Mouse (Mus musculus): ENCODE results near the gene Ugt2b34.

- TF ChIP-seq CTCF (IDR thresholded peaks at IDR 0.05; ENCODE audit: low read depth) (peak; percentile 70), EP300 (IDR thresholded peaks at IDR 0.05; ENCODE audit: low read depth) (no peak)
Measured at GRCm38 (mm10) chr5:86850104-86850503, 56.6 kb downstream of the Ugt2b34 start.

Measured in heart, postnatal 0 days (tissue).